Mouse (Mus musculus) heart, postnatal 0 days (tissue): ENCODE data around the gene Cpox.

ENCODE experiments used
- CTCF ChIP-seq: IDR thresholded peaks from 2 replicates; pipeline ENCODE4 v1.5.1; 2016; ENCODE audit warnings: antibody characterized with exemption, control low read depth, low read depth
- EP300 ChIP-seq: IDR thresholded peaks from 2 replicates; pipeline ENCODE4 v1.6.1; 2016; ENCODE audit warnings: antibody characterized with exemption, low read depth

DNA sequence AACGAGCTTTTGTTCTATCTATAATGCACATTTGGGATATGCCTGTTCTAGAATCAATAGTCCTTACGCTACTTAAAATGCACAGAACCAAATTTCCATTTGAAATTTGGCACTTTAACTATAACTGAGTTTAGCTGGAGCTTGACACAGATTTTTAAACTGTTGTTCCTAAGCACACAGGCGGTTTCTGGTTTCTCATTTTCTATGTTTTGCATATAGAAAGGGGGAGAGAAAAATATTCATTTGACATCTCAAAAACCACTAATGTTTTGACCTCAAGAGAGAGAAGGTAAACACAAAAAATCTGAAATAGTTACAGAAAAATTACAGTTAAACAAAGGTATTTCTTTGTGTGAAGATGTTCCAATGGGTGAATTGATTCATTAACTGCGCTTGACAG lies 39.4 kb downstream of the Cpox start:
- TF ChIP-seq CTCF (no peak), EP300 (no peak)
